ENCODE assay signal across 14 mouse cellular contexts in genomic region chr19:5746907-5747363, GRCm38 (mm10). TPM values are rescaled to one million over a fixed set of nuclear protein-coding genes. Genes with fewer than 3 reads are reported as not detected.
DNase-seq lines count a peak whose midpoint lies in the region; ATAC-seq and TF ChIP-seq lines count a peak whose summit lies in the region.
"Had no signal": no experiment of that assay in that cellular context is flagged by ENCODE, and none has a peak within 500 bp of the region (broad histone marks: within the 10 kb centered on the region; RNA-seq: fewer than 3 reads in every experiment).

No protein-coding gene starts in this region.

- no peak overlapping the region for H3K4me3 ChIP-seq in C2C12 (ENCODE audit: insufficient read depth, poor library complexity, severe bottlenecking)
- H3K4me3 ChIP-seq in hindbrain, embryonic 13.5 days, result no peak overlapping the region
- H3K4me3 ChIP-seq in liver, embryonic 16.5 days (ENCODE audit: low read depth, low read length), result no peak overlapping the region
- H3K4me3 ChIP-seq: embryonic facial prominence, embryonic 15.5 days; limb, embryonic 15.5 days had no signal

- WGBS in hindbrain, embryonic 13.5 days, result 21% methylated on average over 12 of the region's 12 CpGs
- 17% methylated on average over 12 of the region's 12 CpGs for WGBS in liver, embryonic 16.5 days (ENCODE audit: insufficient replicate concordance)

- H3K27ac ChIP-seq in hindbrain, embryonic 13.5 days, result no peak overlapping the region
- no peak overlapping the region for H3K27ac ChIP-seq in liver, embryonic 16.5 days (ENCODE audit: low read length)
- H3K27ac ChIP-seq: embryonic facial prominence, embryonic 15.5 days; limb, embryonic 15.5 days had no signal

- ATAC-seq in hindbrain, embryonic 13.5 days (ENCODE audit: low FRiP score), result no peak
- peak; percentile 15; the same call in 1 of the 2 replicates for ATAC-seq in liver, embryonic 16.5 days (ENCODE audit: low read depth)

- no peak for TF ChIP-seq CTCF in C2C12 (IDR thresholded peaks at IDR 0.05; ENCODE audit: control insufficient read depth, insufficient read depth, insufficient read length)

- no peaks in the 10 kb centered on the region for H3K9me3 ChIP-seq in hindbrain, embryonic 13.5 days
- no peaks in the 10 kb centered on the region for H3K9me3 ChIP-seq in liver, embryonic 16.5 days (replicated peaks; ENCODE audit: control insufficient read depth, low read length)
- H3K9me3 ChIP-seq: embryonic facial prominence, embryonic 15.5 days; limb, embryonic 15.5 days had no signal

- H3ac ChIP-seq in C2C12 (ENCODE audit: control insufficient read depth, insufficient read length, low read depth), result no peak overlapping the region

- H3K79me2 ChIP-seq in C2C12 (ENCODE audit: control insufficient read depth, insufficient read depth), result peaks cover 44% of the 10 kb centered on the region

- peak; percentile 65 for DNase-seq in embryo, embryonic 9.5 days (ENCODE audit: extremely low spot score)
- no peak for DNase-seq in embryo, embryonic 11 days
- no peak for DNase-seq in adrenal gland, adult 2 months
- DNase-seq in thymus, postnatal 4 days, result no peak
- DNase-seq in adrenal gland, postnatal 14 days, result no peak
- DNase-seq: cerebellum, postnatal 14 days; kidney, adult 2 months; lung, postnatal 4 days had no signal

- H3K36me3 ChIP-seq in C2C12 (ENCODE audit: control insufficient read depth, insufficient read depth), result peaks cover 44% of the 10 kb centered on the region
- no peaks in the 10 kb centered on the region for H3K36me3 ChIP-seq in hindbrain, embryonic 13.5 days
- no peaks in the 10 kb centered on the region for H3K36me3 ChIP-seq in liver, embryonic 16.5 days (ENCODE audit: control insufficient read depth, insufficient read depth)

- H3K4me2 ChIP-seq in hindbrain, embryonic 13.5 days, result peak overlapping the region; percentile 9; the same call in 1 of the 2 replicates
- no peak overlapping the region for H3K4me2 ChIP-seq in liver, embryonic 16.5 days (ENCODE audit: low read depth, low read length)
- H3K4me2 ChIP-seq: embryonic facial prominence, embryonic 15.5 days; limb, embryonic 15.5 days had no signal

- H3K4me1 ChIP-seq in hindbrain, embryonic 13.5 days (replicated peaks), result peaks cover 52% of the 10 kb centered on the region
- peaks cover 5% of the 10 kb centered on the region for H3K4me1 ChIP-seq in liver, embryonic 16.5 days (ENCODE audit: control insufficient read depth, low read depth, low read length)

- peaks cover 26% of the 10 kb centered on the region for H3K79me3 ChIP-seq in C2C12 (ENCODE audit: low read depth)

- no peaks in the 10 kb centered on the region for H3K27me3 ChIP-seq in C2C12 (ENCODE audit: control insufficient read depth, insufficient read depth, insufficient read length)
- H3K27me3 ChIP-seq in hindbrain, embryonic 13.5 days, result peaks cover 99% of the 10 kb centered on the region
- H3K27me3 ChIP-seq in liver, embryonic 16.5 days (ENCODE audit: control insufficient read depth, insufficient read depth, low read depth, low read length), result peaks cover 96% of the 10 kb centered on the region

- H3K9ac ChIP-seq in hindbrain, embryonic 13.5 days, result no peak overlapping the region
- H3K9ac ChIP-seq in liver, embryonic 16.5 days (ENCODE audit: low read depth, low read length), result no peak overlapping the region
- H3K9ac ChIP-seq: embryonic facial prominence, embryonic 15.5 days; limb, embryonic 15.5 days had no signal

TF ChIP-seq in C2C12, 6 proteins besides CTCF, POLR2A, EP300 and RAD21:
- TF ChIP-seq FOSL1 (IDR thresholded peaks at IDR 0.05; ENCODE audit: insufficient read depth, low read length, poor library complexity, severe bottlenecking) (no peak), MYOD1 (IDR thresholded peaks at IDR 0.05; ENCODE audit: control insufficient read depth, insufficient read length, low read depth) (no peak), CEBPB (IDR thresholded peaks at IDR 0.05; ENCODE audit: low read depth) (no peak), USF1 (IDR thresholded peaks at IDR 0.05; ENCODE audit: low read depth) (peak; percentile 26)

RNA-seq across cellular contexts. Expression of gene Ltbp3, which starts 6.2 kb away (rescaled TPM):
- 128 TPM for polyA plus RNA-seq in C2C12 (2012; fragmentation: generic; extraction: Trizol)
- polyA plus RNA-seq in hindbrain, embryonic 13.5 days (2015; fragmentation: Nextera tagmentation; extraction: Ambion mirVana), result 10.6 and 11.2 TPM in 2 replicates
- 0.74 and 4.6 TPM in 2 replicates for polyA plus RNA-seq in liver, embryonic 16.5 days (2015; fragmentation: Nextera tagmentation; extraction: Ambion mirVana)
- 100 to 1,000 TPM; 174 to 246 TPM for total RNA-seq in adrenal gland, adult 2 months (2021)
- polyA plus RNA-seq in adrenal gland, adult 2 months (2012; rRNA removed), result 737 and 768 TPM in 2 replicates
- total RNA-seq in adrenal gland, postnatal 14 days (2021), result 212 and 214 TPM in 2 replicates

RNA-seq across cellular contexts. Expression of gene Fam89b, which starts 17.5 kb away (rescaled TPM):
- 129 TPM for polyA plus RNA-seq in C2C12 (2012; fragmentation: generic; extraction: Trizol)
- polyA plus RNA-seq in hindbrain, embryonic 13.5 days (2015; fragmentation: Nextera tagmentation; extraction: Ambion mirVana), result 184 and 187 TPM in 2 replicates
- polyA plus RNA-seq in liver, embryonic 16.5 days (2015; fragmentation: Nextera tagmentation; extraction: Ambion mirVana), result 29.7 and 32.5 TPM in 2 replicates
- 10 to 100 TPM; 58.1 to 68.4 TPM for total RNA-seq in adrenal gland, adult 2 months (2021)
- polyA plus RNA-seq in adrenal gland, adult 2 months (2012; rRNA removed), result 443 and 466 TPM in 2 replicates
- total RNA-seq in adrenal gland, postnatal 14 days (2021), result 41.3 and 50.4 TPM in 2 replicates

RNA-seq across cellular contexts. Expression of gene Ehbp1l1, which starts 20.8 kb away (rescaled TPM):
- 62.1 TPM for polyA plus RNA-seq in C2C12 (2012; fragmentation: generic; extraction: Trizol)
- 6.7 and 10.1 TPM in 2 replicates for polyA plus RNA-seq in hindbrain, embryonic 13.5 days (2015; fragmentation: Nextera tagmentation; extraction: Ambion mirVana)
- 104 and 105 TPM in 2 replicates for polyA plus RNA-seq in liver, embryonic 16.5 days (2015; fragmentation: Nextera tagmentation; extraction: Ambion mirVana)
- total RNA-seq in adrenal gland, adult 2 months (2021), result 10 to 100 TPM; 30.3 to 31.6 TPM
- 47.6 and 49.2 TPM in 2 replicates for polyA plus RNA-seq in adrenal gland, adult 2 months (2012; rRNA removed)
- total RNA-seq in adrenal gland, postnatal 14 days (2021), result 29.1 and 29.3 TPM in 2 replicates

RNA-seq across cellular contexts. Expression of gene Scyl1, which starts 24.3 kb away (rescaled TPM):
- 69.6 TPM for polyA plus RNA-seq in C2C12 (2012; fragmentation: generic; extraction: Trizol)
- polyA plus RNA-seq in hindbrain, embryonic 13.5 days (2015; fragmentation: Nextera tagmentation; extraction: Ambion mirVana), result 67.6 and 72.4 TPM in 2 replicates
- 19.3 and 21.5 TPM in 2 replicates for polyA plus RNA-seq in liver, embryonic 16.5 days (2015; fragmentation: Nextera tagmentation; extraction: Ambion mirVana)
- 100 to 1,000 TPM; 106 to 109 TPM for total RNA-seq in adrenal gland, adult 2 months (2021)
- 119 and 125 TPM in 2 replicates for polyA plus RNA-seq in adrenal gland, adult 2 months (2012; rRNA removed)
- 87.4 and 92.1 TPM in 2 replicates for total RNA-seq in adrenal gland, postnatal 14 days (2021)

RNA-seq across cellular contexts. Expression of gene Kcnk7, which starts 42.8 kb away (rescaled TPM):
- polyA plus RNA-seq in C2C12 (2012; fragmentation: generic; extraction: Trizol), result 0.19 TPM
- polyA plus RNA-seq in hindbrain, embryonic 13.5 days (2015; fragmentation: Nextera tagmentation; extraction: Ambion mirVana), result 0.44 and 0.63 TPM in 2 replicates
- 0.14 TPM in 2 replicates for polyA plus RNA-seq in liver, embryonic 16.5 days (2015; fragmentation: Nextera tagmentation; extraction: Ambion mirVana)
- total RNA-seq in adrenal gland, adult 2 months (2021), result not detected
- not detected in 2 replicates for polyA plus RNA-seq in adrenal gland, adult 2 months (2012; rRNA removed)
- total RNA-seq in adrenal gland, postnatal 14 days (2021), result not detected in 2 replicates
- total RNA-seq: heart, postnatal 25 days had no signal

Comparison
In these comparisons a context has a peak if more than half of its experiments do, and no peak if none do; other contexts are left out.
1. RNA of gene Ltbp3, which starts 6.2 kb away (polyA plus RNA-seq): 737 to 768 TPM in adrenal gland, adult 2 months and 128 TPM in C2C12 (single experiment); 10.6 to 11.2 TPM in hindbrain, embryonic 13.5 days and 0.74 to 4.6 TPM in liver, embryonic 16.5 days; every median in the first group is over 10 times any median in the second.